Mouse (Mus musculus): Measurements from ENCODE around the gene Scgb1c1.
A peak's percentile ranks its signal among the peaks of the same experiment; 100 is the strongest.

Gene Scgb1c1

DNA sequence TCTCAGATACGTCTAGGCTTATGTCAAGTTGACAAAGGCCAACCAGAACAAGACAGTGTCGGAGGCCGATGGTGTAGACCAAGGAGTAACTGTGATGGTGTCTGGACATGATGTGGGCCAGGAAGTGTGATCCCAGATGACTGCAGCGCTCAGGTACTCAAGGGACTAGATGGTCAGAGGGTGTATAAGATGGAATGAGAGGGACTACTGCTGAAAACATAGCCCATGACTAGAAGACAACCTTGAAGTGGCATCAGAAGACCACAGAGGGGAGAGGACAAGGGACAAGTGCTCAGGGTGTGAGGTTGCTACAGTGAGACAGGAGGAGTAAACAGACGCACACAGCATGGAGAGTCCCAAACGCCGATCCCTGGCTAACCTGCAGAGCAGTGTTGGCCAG, 1.5 kb upstream of the Scgb1c1 start:
- no peak for DNase-seq (ENCODE audit: low spot score in 2 of 2)

DNA sequence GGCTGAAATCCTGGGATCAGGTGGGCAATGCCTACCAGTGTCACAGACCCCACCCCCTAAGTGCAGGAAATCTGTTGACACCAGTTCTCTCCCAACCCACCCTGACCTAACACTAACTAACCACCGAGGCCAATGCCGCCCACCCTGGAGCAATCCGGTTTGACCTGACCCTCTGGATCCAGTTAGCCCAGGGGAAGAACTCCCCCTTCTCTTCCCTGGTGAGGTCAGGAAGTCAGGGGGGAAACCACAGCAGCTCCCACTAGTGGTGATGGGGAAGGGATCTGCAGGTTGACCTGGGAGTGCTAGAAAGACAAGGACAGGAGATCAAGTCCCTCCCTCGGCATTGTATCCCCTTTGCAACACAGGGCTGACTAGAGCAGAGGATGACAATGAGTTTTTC, 336 bp downstream of the Scgb1c1 start:
- DNase-seq (ENCODE audit: low spot score in 2 of 2) = no peak

DNA sequence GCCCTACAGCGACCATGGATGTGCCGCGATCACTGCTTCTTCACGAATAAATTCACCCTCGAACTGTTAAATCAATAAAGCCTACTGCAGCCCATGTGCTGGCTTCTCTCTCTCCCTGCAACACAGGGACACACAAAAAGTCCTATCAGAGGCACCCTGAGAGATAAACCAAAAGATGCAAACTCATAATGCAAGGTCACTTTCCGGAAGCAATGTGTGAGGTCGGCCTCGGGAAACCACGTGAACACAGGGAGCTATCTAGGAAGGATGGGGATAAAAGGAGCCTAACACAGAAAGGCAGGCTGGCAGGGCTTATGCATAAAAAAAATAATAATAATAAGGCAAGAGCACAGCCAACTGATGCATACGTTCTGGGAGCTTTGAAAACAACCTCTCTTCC, 1.3 kb downstream of the Scgb1c1 start:
- DNase-seq (ENCODE audit: low spot score in 2 of 2) = no peak

DNA sequence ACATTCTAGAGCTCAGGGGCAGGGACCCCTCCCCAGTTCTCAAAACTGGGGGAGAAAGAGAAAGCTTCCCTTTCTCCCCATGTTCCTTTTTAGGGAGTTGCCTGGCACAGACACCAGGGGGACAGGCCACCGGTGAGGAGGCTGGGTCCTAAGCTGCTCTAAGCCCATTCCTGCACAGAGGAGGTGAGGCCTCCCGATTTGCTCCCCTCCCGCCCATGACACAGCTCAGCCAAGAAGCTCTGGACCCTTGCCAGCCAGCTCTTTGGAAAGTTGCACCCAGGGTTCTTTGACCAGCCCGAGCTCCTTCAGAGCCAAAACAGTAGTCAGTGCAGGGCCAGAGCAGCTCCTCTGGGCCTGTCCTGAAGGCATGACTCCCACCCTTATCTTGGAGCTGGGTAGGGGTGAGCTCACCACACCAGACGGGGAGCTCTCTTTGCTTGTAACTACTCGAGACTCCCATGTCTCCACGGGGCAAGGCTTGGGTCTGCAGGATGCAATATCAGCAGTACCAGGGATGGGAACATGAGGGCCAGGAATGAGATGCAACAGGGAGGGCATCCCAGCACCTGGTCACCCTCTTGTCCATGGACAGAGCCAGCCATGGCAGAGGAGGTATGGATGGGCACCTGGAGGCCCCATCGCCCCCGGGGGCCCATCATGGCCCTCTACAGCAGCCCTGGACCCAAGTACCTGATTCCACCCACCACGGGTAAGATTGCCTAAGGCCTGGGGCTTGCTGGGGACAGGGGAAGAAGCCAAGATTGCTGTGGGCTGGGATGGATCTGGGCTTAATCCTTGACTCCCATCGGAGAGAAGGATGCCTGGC, 2.6 kb downstream of the Scgb1c1 start, which contains the start of gene Odf3:
Gene Odf3, plus strand, starts transcription at position 51 of the 826 bp plus-strand sequence.
- no peak for DNase-seq (ENCODE audit: low spot score in 2 of 2)

DNA sequence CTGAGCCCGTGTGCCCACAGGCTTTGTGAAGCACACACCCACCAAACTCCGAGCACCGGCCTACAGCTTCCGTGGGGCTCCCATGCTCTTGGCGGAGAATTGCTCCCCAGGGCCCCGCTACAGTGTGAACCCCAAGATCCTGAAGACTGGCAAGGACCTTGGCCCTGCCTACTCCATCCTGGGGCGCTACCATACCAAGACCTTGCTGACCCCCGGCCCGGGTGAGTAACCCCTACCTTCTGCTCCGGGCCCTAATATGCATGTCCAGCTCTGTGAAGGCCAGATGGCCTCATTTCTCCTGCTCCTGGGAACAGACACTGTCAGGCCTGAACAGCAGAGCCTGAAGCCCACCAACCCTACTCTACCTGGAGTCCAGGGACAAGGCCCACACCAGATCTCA, 3.2 kb downstream of the Scgb1c1 start:
- no peak for DNase-seq (ENCODE audit: low spot score in 2 of 2)

DNA sequence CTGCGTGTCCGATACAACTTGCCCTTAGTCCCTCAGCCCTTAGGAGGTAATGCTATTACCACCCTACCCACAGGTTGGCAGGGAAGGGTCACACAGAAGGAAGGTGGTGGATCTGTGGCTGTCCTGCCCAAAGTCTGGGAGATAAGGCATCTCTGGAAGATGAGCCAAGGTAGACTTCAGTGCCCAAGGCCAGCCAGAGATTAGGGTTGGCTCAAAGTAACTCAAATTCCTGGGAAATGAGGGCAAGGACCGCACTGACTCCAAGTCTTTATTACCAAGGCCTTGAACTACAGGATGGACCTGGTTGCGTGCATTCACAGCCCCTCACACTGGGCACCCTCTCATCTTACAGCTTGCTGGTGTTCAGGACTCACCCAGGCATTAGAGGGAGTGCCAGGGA, 6.6 kb downstream of the Scgb1c1 start:
- no peak for DNase-seq (ENCODE audit: low spot score in 2 of 2)

DNA sequence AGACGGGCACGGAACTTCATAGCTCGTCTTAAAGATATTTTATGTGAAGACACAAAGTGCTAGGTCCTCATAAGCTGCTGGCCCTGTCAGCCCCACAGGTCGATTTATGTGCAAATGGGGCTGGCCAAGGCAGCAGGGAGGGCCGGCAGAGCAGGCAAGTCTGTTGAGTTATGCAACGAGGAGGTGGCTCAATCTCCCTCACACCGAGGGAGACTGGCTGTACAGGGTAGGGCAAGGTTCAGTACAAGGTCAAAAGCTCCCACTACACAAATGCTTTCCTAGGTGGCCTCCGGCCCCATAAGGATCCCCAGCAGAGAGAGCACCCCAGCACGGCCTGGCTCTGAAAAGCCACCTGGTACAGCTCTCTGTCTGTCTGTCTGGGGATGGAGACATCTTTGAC, 8.0 kb downstream of the Scgb1c1 start:
- DNase-seq (ENCODE audit: low spot score in 2 of 2) = no peak

DNA sequence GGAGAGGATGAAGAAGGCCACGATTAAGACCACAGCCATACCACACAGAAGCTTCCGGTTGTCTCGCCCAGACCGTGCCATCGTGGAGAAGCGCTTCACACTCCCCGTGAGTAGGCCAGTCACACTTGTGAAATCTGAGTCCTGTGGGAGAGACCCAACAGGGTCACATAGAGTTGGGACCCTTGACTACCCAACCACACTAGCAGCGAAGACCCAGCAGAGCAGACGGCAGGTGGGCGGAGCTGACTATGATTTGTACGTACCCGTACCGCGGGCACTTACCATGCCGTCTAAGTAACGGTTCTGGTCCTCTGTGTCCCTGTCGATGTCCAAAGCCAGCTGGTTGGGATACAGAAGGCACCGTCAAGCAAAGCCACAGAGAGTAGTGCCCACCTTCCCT, 9.1 kb downstream of the Scgb1c1 start:
- DNase-seq (ENCODE audit: low spot score in 2 of 2) = no peak

DNA sequence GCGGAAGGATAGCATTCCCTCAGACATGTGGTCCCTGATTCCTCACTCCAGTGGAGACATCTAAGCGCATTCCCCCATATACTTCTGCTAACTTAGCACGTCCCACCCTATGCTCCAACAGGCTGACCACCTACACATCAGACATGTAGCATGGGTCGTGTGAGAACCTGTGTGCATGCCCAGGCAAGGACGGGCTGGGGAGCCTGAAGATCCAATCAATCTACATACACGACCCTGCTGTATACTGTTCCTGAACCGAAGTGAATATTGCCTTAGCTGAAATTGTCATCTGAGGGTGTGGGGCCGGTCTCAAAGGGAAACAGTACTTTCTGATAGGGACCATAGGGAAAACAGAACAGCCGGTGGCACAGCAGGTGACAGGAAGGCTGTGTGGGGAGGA, 9.8 kb downstream of the Scgb1c1 start:
- DNase-seq (ENCODE audit: low spot score in 2 of 2) = no peak

DNA sequence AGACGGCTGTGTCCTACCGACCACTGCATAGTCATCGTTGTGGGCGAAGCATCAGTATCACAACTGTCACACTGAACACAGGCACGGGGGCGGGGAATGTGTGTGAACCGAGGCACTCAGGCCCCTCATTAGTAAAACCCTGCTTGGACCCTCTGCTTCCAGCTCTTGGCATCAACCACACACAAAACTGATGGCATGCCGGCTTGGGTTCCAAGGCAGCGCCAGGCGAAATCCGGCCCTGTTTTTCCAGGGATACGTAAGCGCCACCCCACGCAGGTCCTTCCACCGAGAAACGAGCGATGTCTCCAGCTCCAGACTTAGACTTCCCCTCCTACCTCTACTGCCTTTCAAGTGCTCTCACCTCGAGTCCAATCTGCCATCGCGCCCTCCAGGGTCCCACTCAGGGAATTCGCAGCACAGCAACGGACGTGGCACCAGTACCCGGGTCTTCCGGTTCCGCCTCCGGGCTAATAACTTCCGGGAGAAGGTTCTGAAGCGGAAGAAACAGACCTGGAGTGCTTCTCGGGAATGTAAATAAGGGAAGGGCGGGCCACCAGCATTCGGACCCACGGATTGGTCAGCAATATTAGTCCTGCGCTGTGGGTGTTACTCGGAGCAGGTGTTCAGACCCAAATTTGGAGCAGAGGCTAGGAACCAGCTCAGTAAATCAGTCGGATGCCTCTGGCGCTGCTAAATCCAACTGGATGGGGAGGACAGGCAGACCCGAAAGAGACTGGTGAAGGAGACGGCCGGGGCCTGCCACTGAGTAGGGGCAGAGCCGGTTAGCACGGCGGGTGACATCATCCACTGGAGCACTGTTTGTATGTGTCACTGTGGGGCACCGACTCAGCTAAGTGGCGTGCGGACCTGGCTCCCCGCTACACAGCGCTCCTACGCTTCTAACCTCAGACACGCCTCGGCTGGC, 10.8 kb downstream of the Scgb1c1 start, which contains the start of gene Gm45785:
Gene Gm45785, minus strand, starts transcription at position 472 of the 925 bp plus-strand sequence.
- DNase-seq (ENCODE audit: low spot score in 2 of 2) = peak; percentile 90 to 93

DNA sequence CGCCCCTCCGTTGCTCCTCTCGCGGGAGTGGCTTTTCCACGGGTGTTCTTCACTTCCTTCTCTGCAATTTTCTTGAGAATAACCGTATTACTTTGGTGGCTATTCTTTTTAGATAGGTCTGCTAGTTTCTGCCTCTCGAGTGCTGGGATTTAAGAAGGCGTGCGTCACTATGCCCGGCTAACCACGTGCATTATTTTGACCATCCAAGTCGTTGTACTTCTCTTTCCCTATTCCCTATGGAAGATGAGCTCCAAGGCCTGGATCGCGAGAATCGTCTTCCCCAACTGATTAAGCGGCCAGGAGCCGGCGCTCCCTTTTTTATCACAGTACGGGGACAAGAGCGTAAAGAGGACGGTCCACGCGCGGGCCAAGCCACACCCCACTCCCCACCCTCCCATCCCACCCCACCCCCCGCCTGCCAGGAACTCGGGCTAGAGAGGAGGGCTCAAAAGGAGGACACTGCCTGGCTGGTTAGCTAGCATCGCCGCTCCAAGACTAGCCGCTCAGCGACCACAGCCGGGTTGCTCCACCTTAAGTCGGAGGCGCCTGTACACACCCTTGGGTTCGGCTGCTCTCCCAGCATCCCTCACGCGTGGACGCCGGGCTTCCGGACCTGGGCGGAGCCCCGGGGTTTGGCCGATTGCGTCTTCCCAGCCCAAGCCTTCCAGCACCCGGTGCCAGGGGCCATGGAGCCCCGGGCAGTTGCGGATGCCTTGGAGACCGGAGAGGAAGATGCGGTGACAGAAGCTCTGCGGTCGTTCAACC, 11.6 kb downstream of the Scgb1c1 start, which contains the start of gene Ric8a:
Gene Ric8a, plus strand, starts transcription at position 173 of the 765 bp plus-strand sequence.
- DNase-seq (ENCODE audit: low spot score in 2 of 2) = peak; percentile 93 to 94

DNA sequence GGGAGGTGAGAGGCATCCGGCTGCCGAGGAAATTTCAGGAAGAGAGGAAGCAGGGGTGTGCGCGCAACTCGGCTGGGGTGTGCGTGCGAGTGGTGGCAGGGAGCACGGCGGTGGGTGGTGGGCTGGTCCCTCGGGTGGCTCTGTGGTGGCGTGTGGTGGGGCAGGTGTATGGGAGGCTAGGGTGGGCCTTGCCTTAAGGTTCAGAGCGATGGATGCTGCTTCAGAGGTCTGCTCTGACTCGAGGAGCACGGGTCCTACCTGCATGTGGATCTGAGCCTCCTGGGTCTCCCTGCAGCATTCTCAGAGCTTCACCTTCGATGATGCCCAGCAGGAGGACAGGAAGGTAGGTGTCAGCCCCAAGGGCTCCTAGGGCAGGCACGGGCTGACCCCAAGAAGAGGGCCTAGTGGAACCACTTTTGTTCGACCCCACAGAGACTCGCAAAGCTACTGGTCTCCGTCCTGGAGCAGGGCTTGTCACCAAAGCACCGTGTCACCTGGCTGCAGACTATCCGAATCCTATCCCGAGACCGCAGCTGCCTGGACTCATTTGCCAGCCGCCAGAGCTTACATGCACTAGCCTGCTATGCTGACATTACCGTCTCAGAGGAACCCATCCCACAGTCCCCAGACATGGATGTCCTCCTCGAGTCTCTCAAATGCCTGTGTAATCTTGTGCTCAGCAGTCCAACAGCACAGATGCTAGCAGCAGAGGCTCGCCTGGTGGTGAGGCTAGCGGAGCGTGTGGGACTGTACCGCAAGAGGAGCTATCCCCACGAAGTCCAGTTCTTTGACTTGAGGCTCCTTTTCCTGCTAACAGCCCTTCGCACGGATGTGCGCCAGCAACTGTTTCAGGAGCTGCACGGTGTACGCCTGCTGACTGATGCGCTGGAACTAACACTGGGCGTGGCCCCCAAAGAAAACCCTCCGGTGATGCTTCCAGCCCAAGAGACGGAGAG, 12.5 kb downstream of the Scgb1c1 start, which contains the start of gene Bet1l:
Gene Bet1l, minus strand, starts transcription at position 28 of the 956 bp plus-strand sequence.
- no peak for DNase-seq (ENCODE audit: low spot score in 2 of 2)

DNA sequence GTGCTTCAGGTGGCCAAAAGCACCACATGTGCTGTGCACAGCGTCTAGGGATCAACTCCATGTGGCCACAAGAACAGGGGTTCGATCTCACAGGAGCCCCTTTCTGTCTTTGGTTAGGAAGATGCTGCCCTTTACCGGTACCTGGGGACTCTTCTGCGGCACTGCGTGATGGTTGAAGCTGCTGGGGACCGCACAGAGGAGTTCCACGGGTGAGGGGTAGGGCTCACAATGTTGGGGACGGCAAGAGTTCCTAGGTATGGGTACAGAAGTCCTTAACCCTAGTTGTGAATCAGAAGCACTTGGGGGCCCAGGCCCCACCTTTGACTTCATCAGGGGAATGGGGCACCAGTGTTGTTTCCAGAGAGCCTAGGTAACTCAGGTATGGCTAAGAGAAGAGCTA, 13.4 kb downstream of the Scgb1c1 start:
- no peak for DNase-seq (ENCODE audit: low spot score in 2 of 2)

DNA sequence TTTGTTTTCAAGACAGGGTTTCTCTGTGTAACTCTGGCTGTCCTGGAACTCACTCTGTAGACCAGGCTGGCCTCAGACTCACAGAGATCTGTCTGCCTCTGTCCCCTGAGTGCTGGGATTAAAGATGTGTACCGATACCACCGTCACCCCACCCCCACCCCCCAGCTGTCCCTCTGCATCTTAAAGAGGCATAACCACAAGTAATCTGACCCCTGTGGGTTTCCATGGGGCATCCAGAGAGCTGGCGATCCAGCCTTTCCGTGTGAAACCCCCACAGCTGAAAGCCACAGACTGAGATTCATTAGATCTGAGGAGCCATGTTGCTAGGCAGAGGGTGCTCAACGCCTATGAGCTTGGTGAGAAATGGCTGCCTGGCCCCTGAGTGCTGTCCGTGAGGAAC, 14.7 kb downstream of the Scgb1c1 start:
- DNase-seq (ENCODE audit: low spot score in 2 of 2) = no peak

DNA sequence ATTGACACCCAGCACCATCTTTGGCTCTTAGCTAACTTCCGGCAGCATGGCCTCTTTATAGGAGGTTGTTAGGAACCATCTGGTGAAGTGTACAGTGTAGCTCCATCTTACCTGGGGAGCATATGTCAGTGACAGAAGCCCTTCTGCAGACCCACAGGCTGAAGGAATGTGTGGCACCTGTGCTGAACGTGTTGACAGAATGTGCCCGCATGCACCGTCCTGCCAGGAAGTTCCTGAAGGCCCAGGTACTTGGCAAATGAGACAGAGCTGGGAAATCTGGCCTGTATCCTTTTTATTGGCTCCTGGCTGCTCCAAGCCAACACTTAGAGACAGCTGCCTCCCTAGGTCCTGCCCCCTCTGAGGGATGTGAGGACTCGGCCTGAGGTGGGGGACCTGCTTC, 15.4 kb downstream of the Scgb1c1 start:
- no peak for DNase-seq (ENCODE audit: low spot score in 2 of 2)

DNA sequence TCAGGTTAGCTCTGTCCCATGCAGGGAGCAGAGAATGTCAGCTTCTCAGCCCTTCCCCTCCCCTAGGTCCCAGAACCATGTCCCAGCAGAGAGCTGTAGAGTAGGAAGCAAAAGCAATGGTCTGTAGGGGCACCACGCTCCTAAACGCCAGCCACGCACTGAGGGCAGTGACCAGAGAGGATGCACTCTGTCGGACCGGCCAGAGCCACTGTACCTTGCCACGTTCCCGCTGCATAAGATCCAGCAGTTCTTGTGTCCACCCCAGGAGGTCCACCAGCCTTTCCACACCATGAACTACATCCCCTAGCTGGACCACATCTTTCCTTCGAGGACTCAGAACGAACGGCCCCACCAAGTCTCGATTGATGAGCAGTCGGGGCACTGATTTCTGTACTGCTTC, 19.4 kb downstream of the Scgb1c1 start:
- no peak for DNase-seq (ENCODE audit: low spot score in 2 of 2)

DNA sequence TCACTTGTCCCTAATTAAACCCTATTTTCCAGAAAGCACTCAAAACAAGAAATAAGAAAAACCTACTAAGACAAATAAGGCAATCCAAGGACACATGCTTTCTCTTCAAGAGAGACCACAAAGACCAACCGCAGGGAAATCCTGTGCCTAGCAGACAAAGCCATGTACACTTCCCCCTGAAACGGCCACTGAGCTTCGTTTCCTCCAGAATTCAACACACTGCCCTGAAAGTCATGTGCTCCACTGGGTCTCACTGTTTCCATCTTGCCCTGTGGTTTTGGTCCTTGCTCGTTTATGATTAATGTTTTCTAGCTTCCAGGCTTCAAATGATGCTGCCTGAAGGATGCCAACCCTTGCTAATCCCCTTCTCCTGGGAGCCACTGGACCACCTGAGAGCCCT, 28.9 kb downstream of the Scgb1c1 start:
- no peak for DNase-seq (ENCODE audit: low spot score in 2 of 2)

DNA sequence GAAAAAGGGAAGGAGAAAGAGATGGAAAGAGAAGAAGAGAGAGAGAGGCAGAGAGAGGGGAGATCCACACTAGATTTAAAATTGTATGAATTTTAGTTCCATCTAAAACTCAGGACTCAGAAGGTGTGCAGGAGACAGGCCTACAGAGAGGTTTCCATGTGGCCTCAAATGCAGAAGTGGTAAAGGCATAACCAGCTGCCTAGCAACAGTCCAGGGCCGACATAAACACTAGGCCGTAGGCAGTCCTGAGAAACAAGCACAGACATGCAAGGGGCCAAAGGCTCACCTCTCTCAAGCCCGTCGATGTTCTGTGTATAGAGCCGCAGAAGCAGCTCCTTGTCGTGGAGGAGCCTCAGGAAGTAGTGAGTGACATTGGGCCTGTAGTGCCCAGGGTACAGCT, 32.0 kb downstream of the Scgb1c1 start:
- no peak for DNase-seq (ENCODE audit: low spot score in 2 of 2)

DNA sequence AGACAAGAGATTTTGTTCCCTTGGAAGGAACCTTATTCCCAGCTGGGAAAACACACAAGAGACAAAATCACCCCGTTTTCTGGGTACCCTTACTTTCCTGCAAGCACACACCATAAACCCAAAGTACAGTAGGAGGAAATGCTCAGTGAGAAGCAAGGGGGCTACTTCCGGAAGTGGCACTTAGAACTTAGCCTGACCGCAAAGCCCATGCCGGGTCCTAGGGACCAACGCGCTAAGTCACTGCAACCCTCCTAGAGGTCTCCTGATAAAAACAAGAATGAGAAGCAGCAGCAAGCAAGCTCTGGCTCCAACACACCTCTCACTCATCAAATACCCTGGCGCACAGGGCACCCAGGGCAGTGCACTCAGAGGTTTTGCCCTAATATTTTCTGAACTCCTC, 34.0 kb downstream of the Scgb1c1 start:
- DNase-seq (ENCODE audit: low spot score in 2 of 2) = no peak

DNA sequence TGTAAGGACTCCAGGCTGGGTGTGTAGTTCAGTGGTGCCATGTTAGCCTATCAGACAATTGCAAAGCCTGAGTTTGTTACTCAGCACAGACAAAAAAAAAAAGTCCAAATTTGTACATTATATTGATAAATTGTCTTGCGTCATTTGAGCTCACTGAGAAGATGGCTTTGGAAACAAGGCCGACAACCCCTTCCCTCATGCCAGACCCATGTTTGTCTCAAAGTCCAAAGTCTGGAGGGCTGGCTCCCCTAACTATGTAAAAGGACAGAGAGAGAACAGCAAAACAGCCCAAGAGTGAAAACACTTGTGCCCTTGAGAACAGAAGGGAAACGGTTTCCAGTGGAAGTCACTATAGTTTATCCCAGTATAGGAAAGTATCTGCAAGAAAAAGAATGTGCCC, 35.1 kb downstream of the Scgb1c1 start:
- DNase-seq (ENCODE audit: low spot score in 2 of 2) = no peak

Measured in heart, adult 9 months (tissue).